Mouse (Mus musculus): Measurements from ENCODE around the gene Bad.

GRCm38 (mm10) chr19:6951994-6952711 lies 10.5 kb downstream of the Bad start:
- no peak for TF ChIP-seq CTCF (IDR thresholded peaks at IDR 0.05; ENCODE audit: low read depth, low read length)
- TF ChIP-seq POLR2A (IDR thresholded peaks at IDR 0.05; ENCODE audit: extremely low read depth, insufficient read depth, low read length) = 0 out of 2 replicates have a peak, but pooled peaks have one; percentile 40
